Mouse (Mus musculus): Measurements from ENCODE around the gene Ccn2. TPM values are rescaled to one million over a fixed set of nuclear protein-coding genes. Genes with fewer than 3 reads are reported as not detected.
"Not testable (repeated sequence)": the region's sequence is repeated elsewhere in the genome, so short reads cannot be mapped to it uniquely, and the experiment has no call there.

The Ccn2 gene
- polyA plus RNA-seq, 1 experiment from 2014 or later = 1.3 TPM

GRCm38 (mm10) chr10:24609766-24610165 is 14.5 kb downstream of the Ccn2 start:
- no peak overlapping the region for H3K4me2 ChIP-seq (ENCODE audit: low read depth, low read length)
- no peaks in the 10 kb centered on the region for H3K36me3 ChIP-seq (replicated peaks; ENCODE audit: insufficient read depth, low read length)
- DNase-seq (no peak), ATAC-seq (no peak)
- no peak overlapping the region for H3K4me3 ChIP-seq (ENCODE audit: low read depth, low read length)
- no peak overlapping the region for H3K9ac ChIP-seq (replicated peaks)
- H3K9me3 ChIP-seq (ENCODE audit: low read length) = no peaks in the 10 kb centered on the region
- H3K4me1 ChIP-seq (ENCODE audit: insufficient read depth) = no peaks in the 10 kb centered on the region
- WGBS (ENCODE audit: insufficient replicate concordance) = 83% methylated on average over 9 of the region's 9 CpGs
- TF ChIP-seq EP300 (IDR thresholded peaks at IDR 0.05; ENCODE audit: low read depth) (no peak), CTCF (IDR thresholded peaks at IDR 0.05; ENCODE audit: low read depth) (no peak)
- no peak overlapping the region for H3K27ac ChIP-seq (ENCODE audit: low read depth)
- no peaks in the 10 kb centered on the region for H3K27me3 ChIP-seq (ENCODE audit: insufficient read depth, low read length)

DNA sequence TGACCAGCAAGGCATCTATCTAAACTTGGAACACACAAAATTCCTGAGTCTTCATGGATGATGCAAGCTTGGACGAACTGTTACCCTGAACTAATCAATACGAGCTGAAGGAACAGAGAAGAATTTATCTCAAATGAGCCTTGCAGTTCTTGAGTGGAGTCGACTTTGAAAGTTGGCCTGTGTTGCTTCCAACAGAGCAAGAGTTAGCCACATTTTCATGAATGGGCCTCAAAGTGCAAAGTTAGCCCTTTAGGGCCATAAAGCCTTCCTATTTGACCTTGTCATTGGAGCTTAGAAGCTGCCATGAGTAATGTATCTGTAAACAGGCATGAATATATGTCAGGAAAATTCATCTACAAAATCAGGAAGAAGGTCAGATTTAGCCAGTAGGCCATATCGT is 19.5 kb downstream of the Ccn2 start:
- Histone ChIP-seq H3K27ac (ENCODE audit: low read depth) (no peak overlapping the region), H3K4me1 (ENCODE audit: insufficient read depth) (no peaks in the 10 kb centered on the region), H3K27me3 (ENCODE audit: insufficient read depth, low read length) (no peaks in the 10 kb centered on the region), H3K9ac (replicated peaks) (no peak overlapping the region), H3K4me3 (ENCODE audit: low read depth, low read length) (no peak overlapping the region), H3K36me3 (replicated peaks; ENCODE audit: insufficient read depth, low read length) (no peaks in the 10 kb centered on the region), H3K4me2 (ENCODE audit: low read depth, low read length) (no peak overlapping the region), H3K9me3 (ENCODE audit: low read length) (no peaks in the 10 kb centered on the region)
- WGBS (ENCODE audit: insufficient replicate concordance) = 69% methylated on average over 4 of the region's 4 CpGs
- DNase-seq (no peak), ATAC-seq (no peak)
- TF ChIP-seq CTCF (IDR thresholded peaks at IDR 0.05; ENCODE audit: low read depth) (no peak), EP300 (IDR thresholded peaks at IDR 0.05; ENCODE audit: low read depth) (no peak)

GRCm38 (mm10) chr10:24615799-24616198 is 20.6 kb downstream of the Ccn2 start:
- no peak overlapping the region for H3K4me3 ChIP-seq (ENCODE audit: low read depth, low read length)
- no peaks in the 10 kb centered on the region for H3K9me3 ChIP-seq (ENCODE audit: low read length)
- no peak for DNase-seq
- H3K4me2 ChIP-seq (ENCODE audit: low read depth, low read length) = no peak overlapping the region
- no peak overlapping the region for H3K9ac ChIP-seq (replicated peaks)
- TF ChIP-seq EP300 (IDR thresholded peaks at IDR 0.05; ENCODE audit: low read depth) (no peak), CTCF (IDR thresholded peaks at IDR 0.05; ENCODE audit: low read depth) (no peak)
- no peaks in the 10 kb centered on the region for H3K36me3 ChIP-seq (replicated peaks; ENCODE audit: insufficient read depth, low read length)
- no peak for ATAC-seq
- no peaks in the 10 kb centered on the region for H3K4me1 ChIP-seq (ENCODE audit: insufficient read depth)
- 73% methylated on average over 6 of the region's 6 CpGs for WGBS (ENCODE audit: insufficient replicate concordance)
- no peak overlapping the region for H3K27ac ChIP-seq (ENCODE audit: low read depth)
- no peaks in the 10 kb centered on the region for H3K27me3 ChIP-seq (ENCODE audit: insufficient read depth, low read length)

DNA sequence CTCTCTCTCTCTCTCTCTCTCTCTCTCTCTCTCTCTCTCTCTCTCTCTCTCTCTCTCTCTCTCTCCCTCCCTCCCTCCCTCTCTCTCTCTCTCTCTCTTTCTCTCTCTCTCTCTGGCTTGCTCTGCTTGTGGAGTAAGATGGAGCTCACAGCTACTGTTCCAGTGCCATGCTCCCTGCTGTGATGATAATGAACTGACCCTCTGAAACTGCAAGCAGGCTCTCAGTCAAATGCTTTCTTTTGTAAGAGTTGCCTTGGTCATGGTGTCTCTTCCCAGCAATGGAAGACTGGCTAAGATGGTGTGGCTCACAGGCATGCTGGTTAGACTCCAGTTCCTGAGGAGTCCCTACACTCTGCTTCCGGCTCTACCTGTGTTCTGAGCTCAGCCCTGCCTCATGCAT is 21.3 kb downstream of the Ccn2 start:
- H3K9ac ChIP-seq (replicated peaks); H3K36me3 ChIP-seq (replicated peaks; ENCODE audit: insufficient read depth, low read length); H3K4me1 ChIP-seq (ENCODE audit: insufficient read depth); H3K27me3 ChIP-seq (ENCODE audit: insufficient read depth, low read length); H3K9me3 ChIP-seq (ENCODE audit: low read length); H3K4me3 ChIP-seq (ENCODE audit: low read depth, low read length); ATAC-seq; H3K27ac ChIP-seq (ENCODE audit: low read depth); H3K4me2 ChIP-seq (ENCODE audit: low read depth, low read length); DNase-seq: not testable (repeated sequence)
- WGBS (ENCODE audit: insufficient replicate concordance) = 75% methylated on average over 1 of the region's 1 CpGs

GRCm38 (mm10) chr10:24621572-24621971 is 26.3 kb downstream of the Ccn2 start:
- TF ChIP-seq EP300 (IDR thresholded peaks at IDR 0.05; ENCODE audit: low read depth) = no peak
- peak; percentile 86 for TF ChIP-seq CTCF (IDR thresholded peaks at IDR 0.05; ENCODE audit: low read depth)
- H3K9ac ChIP-seq (replicated peaks) = no peak overlapping the region
- H3K27ac ChIP-seq (ENCODE audit: low read depth) = no peak overlapping the region
- H3K36me3 ChIP-seq (replicated peaks; ENCODE audit: insufficient read depth, low read length) = no peaks in the 10 kb centered on the region
- no peaks in the 10 kb centered on the region for H3K4me1 ChIP-seq (ENCODE audit: insufficient read depth)
- H3K27me3 ChIP-seq (ENCODE audit: insufficient read depth, low read length) = no peaks in the 10 kb centered on the region
- H3K4me2 ChIP-seq (ENCODE audit: low read depth, low read length) = no peak overlapping the region
- peak; percentile 71 for DNase-seq
- ATAC-seq = no peak
- no peak overlapping the region for H3K4me3 ChIP-seq (ENCODE audit: low read depth, low read length)
- 26% methylated on average over 9 of the region's 9 CpGs for WGBS (ENCODE audit: insufficient replicate concordance)
- no peaks in the 10 kb centered on the region for H3K9me3 ChIP-seq (ENCODE audit: low read length)

DNA sequence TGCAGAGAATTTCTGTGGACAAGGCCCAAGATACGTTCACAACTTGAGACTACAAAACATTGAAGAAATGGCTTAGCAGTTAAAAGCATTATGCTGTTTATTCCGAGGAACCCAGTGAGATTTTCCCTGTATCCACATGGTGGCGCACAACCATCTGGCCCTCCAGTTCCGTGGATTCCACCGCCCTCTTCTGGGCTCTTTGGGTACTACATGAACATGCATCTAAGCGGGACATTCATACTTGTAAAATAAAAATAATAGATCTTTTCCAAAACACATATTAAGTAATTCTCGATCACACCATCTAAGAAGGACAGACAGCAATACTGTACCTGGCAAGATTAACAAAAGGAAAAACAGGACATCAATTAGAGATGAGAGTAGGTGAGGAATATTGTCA is 27.3 kb downstream of the Ccn2 start:
- DNase-seq (peak; percentile 82), ATAC-seq (no peak)
- no peak overlapping the region for H3K27ac ChIP-seq (ENCODE audit: low read depth)
- H3K27me3 ChIP-seq (ENCODE audit: insufficient read depth, low read length) = no peaks in the 10 kb centered on the region
- H3K36me3 ChIP-seq (replicated peaks; ENCODE audit: insufficient read depth, low read length) = no peaks in the 10 kb centered on the region
- no peaks in the 10 kb centered on the region for H3K9me3 ChIP-seq (ENCODE audit: low read length)
- H3K9ac ChIP-seq (replicated peaks) = no peak overlapping the region
- TF ChIP-seq CTCF (IDR thresholded peaks at IDR 0.05; ENCODE audit: low read depth) (peak; percentile 98), EP300 (IDR thresholded peaks at IDR 0.05; ENCODE audit: low read depth) (no peak)
- H3K4me2 ChIP-seq (ENCODE audit: low read depth, low read length) = no peak overlapping the region
- H3K4me1 ChIP-seq (ENCODE audit: insufficient read depth) = no peaks in the 10 kb centered on the region
- no peak overlapping the region for H3K4me3 ChIP-seq (ENCODE audit: low read depth, low read length)
- 25% methylated on average over 7 of the region's 7 CpGs for WGBS (ENCODE audit: insufficient replicate concordance)

- H3K9ac ChIP-seq (replicated peaks) = no peak overlapping the region
- WGBS (ENCODE audit: insufficient replicate concordance) = 40% methylated on average over 24 of the region's 24 CpGs
- no peaks in the 10 kb centered on the region for H3K9me3 ChIP-seq (ENCODE audit: low read length)
- no peaks in the 10 kb centered on the region for H3K27me3 ChIP-seq (ENCODE audit: insufficient read depth, low read length)
- H3K4me3 ChIP-seq (ENCODE audit: low read depth, low read length) = no peak overlapping the region
- TF ChIP-seq CTCF (IDR thresholded peaks at IDR 0.05; ENCODE audit: low read depth) = peak; percentile 86
- no peak for TF ChIP-seq EP300 (IDR thresholded peaks at IDR 0.05; ENCODE audit: low read depth)
- DNase-seq (peak; percentile 88), ATAC-seq (no peak)
- H3K4me1 ChIP-seq (ENCODE audit: insufficient read depth) = no peaks in the 10 kb centered on the region
- H3K4me2 ChIP-seq (ENCODE audit: low read depth, low read length) = peak overlapping the region; percentile 30
- H3K27ac ChIP-seq (ENCODE audit: low read depth) = no peak overlapping the region
- no peaks in the 10 kb centered on the region for H3K36me3 ChIP-seq (replicated peaks; ENCODE audit: insufficient read depth, low read length)
Observed at GRCm38 (mm10) chr10:24625060-24625701, 29.9 kb downstream of the Ccn2 start.
